Mouse (Mus musculus) CD4-positive helper T cell, adult 2 months (primary cell): ENCODE results near the gene Hsd17b13.
"Not testable (repeated sequence)": the region's sequence is repeated elsewhere in the genome, so short reads cannot be mapped to it uniquely, and the experiment has no call there.

Experiments used
- DNase-seq: peaks from one replicate; pipeline ENCODE4 v3.0.0-alpha.2; 2012; ENCODE audit warnings: low read depth, missing footprints, low spot score

The Hsd17b13 gene

GRCm38 (mm10) chr5:103977297-103977696 is at the start of gene Hsd17b13:
Gene Hsd17b13, minus strand, starts transcription at chr5:103977410.
- no peak for DNase-seq

GRCm38 (mm10) chr5:104025245-104025854 is 48.1 kb upstream of the Hsd17b13 start:
- DNase-seq: no peak

GRCm38 (mm10) chr5:104024762-104025161 is 47.6 kb upstream of the Hsd17b13 start:
- no peak for DNase-seq

- not testable (repeated sequence) for DNase-seq
Measured at GRCm38 (mm10) chr5:104024193-104024592, 47.0 kb upstream of the Hsd17b13 start.

GRCm38 (mm10) chr5:104023289-104024020 is 46.2 kb upstream of the Hsd17b13 start:
- DNase-seq: no peak

- DNase-seq: no peak
Measured at GRCm38 (mm10) chr5:104022558-104022957, 45.3 kb upstream of the Hsd17b13 start.

- peak; percentile 58 for DNase-seq
Measured at GRCm38 (mm10) chr5:104021597-104022378, 44.6 kb upstream of the Hsd17b13 start, which contains the start of gene Hsd17b11. Gene Hsd17b11, minus strand, starts transcription at chr5:104021919.

- DNase-seq: no peak
Measured at GRCm38 (mm10) chr5:104011419-104011818, 34.2 kb upstream of the Hsd17b13 start.

GRCm38 (mm10) chr5:104010261-104010660 is 33.1 kb upstream of the Hsd17b13 start:
- DNase-seq: no peak

- DNase-seq: no peak
Measured at GRCm38 (mm10) chr5:104009421-104009820, 32.2 kb upstream of the Hsd17b13 start.

- peak; percentile 13 for DNase-seq
Measured at GRCm38 (mm10) chr5:104007801-104008200, 30.6 kb upstream of the Hsd17b13 start.

- DNase-seq: no peak
Measured at GRCm38 (mm10) chr5:104006811-104007210, 29.6 kb upstream of the Hsd17b13 start.

- no peak for DNase-seq
Measured at GRCm38 (mm10) chr5:104003955-104004354, 26.7 kb upstream of the Hsd17b13 start.

GRCm38 (mm10) chr5:104003256-104003931 is 26.2 kb upstream of the Hsd17b13 start:
- no peak for DNase-seq

GRCm38 (mm10) chr5:104002549-104003255 is 25.5 kb upstream of the Hsd17b13 start:
- no peak for DNase-seq

GRCm38 (mm10) chr5:103999738-104000137 is 22.5 kb upstream of the Hsd17b13 start:
- DNase-seq: peak; percentile 70

- no peak for DNase-seq
Measured at GRCm38 (mm10) chr5:103998739-103999138, 21.5 kb upstream of the Hsd17b13 start.

- DNase-seq: peak; percentile 27
Measured at GRCm38 (mm10) chr5:103995181-103995580, 18.0 kb upstream of the Hsd17b13 start.

GRCm38 (mm10) chr5:103994669-103995068 is 17.5 kb upstream of the Hsd17b13 start:
- no peak for DNase-seq

GRCm38 (mm10) chr5:103993601-103994000 is 16.4 kb upstream of the Hsd17b13 start:
- DNase-seq: peak; percentile 31

- no peak for DNase-seq
Measured at GRCm38 (mm10) chr5:103992831-103993230, 15.6 kb upstream of the Hsd17b13 start.
